Mouse (Mus musculus) frontal cortex, postnatal 25 days (tissue): ENCODE results near the gene Csrp2.

Experiments used
- DNase-seq, 2 experiments: peaks; one replicate each; pipeline ENCODE4 v3.0.0; 2022; ENCODE audit warnings: low spot score in 2 of 2

Csrp2 gene

GRCm38 (mm10) chr10:110971998-110972397 lies 52.4 kb downstream of the Csrp2 start:
- DNase-seq: no peak

- no peak for DNase-seq
These were observed 54.9 kb downstream of the Csrp2 start for GRCm38 (mm10) chr10:110974463-110974862.

- no peak for DNase-seq
These were observed 55.3 kb downstream of the Csrp2 start for GRCm38 (mm10) chr10:110974885-110975284.

GRCm38 (mm10) chr10:110976046-110976445 lies 56.5 kb downstream of the Csrp2 start:
- DNase-seq: no peak

GRCm38 (mm10) chr10:110977379-110977778 lies 57.8 kb downstream of the Csrp2 start:
- no peak for DNase-seq

- no peak for DNase-seq
These were observed 59.8 kb downstream of the Csrp2 start for GRCm38 (mm10) chr10:110979431-110979830.

- no peak for DNase-seq
These were observed 60.9 kb downstream of the Csrp2 start for GRCm38 (mm10) chr10:110980441-110980840.

GRCm38 (mm10) chr10:110982771-110983170 lies 63.2 kb downstream of the Csrp2 start:
- no peak for DNase-seq

- no peak for DNase-seq
These were observed 67.1 kb downstream of the Csrp2 start for GRCm38 (mm10) chr10:110986682-110987081.
